Mouse (Mus musculus): ENCODE data around the gene Cx3cr1. TPM values are rescaled to one million over a fixed set of nuclear protein-coding genes. Genes with fewer than 3 reads are reported as not detected.
A peak's percentile ranks its signal among the peaks of the same experiment; 100 is the strongest.

Gene Cx3cr1
- polyA plus RNA-seq, 1 experiment: 6.4 TPM

GRCm38 (mm10) chr9:120101165-120101564, 31.5 kb upstream of the Cx3cr1 start:
- TF ChIP-seq POLR2A (IDR thresholded peaks at IDR 0.05; ENCODE audit: borderline replicate concordance, extremely low read depth, insufficient read depth, insufficient read length, poor library complexity, severe bottlenecking) (no peak), CTCF (IDR thresholded peaks at IDR 0.05; ENCODE audit: borderline replicate concordance, extremely low read depth, insufficient read depth, insufficient read length) (no peak)
- no peak for DNase-seq (ENCODE audit: low read depth)

GRCm38 (mm10) chr9:120099304-120099703, 29.6 kb upstream of the Cx3cr1 start:
- DNase-seq (ENCODE audit: low read depth): no peak
- no peak for TF ChIP-seq POLR2A (IDR thresholded peaks at IDR 0.05; ENCODE audit: borderline replicate concordance, extremely low read depth, insufficient read depth, insufficient read length, poor library complexity, severe bottlenecking)

GRCm38 (mm10) chr9:120098682-120099081, 29.0 kb upstream of the Cx3cr1 start:
- TF ChIP-seq POLR2A (IDR thresholded peaks at IDR 0.05; ENCODE audit: borderline replicate concordance, extremely low read depth, insufficient read depth, insufficient read length, poor library complexity, severe bottlenecking) (no peak), CTCF (IDR thresholded peaks at IDR 0.05; ENCODE audit: borderline replicate concordance, extremely low read depth, insufficient read depth, insufficient read length) (peak; percentile 81)
- peak; percentile 74 for DNase-seq (ENCODE audit: low read depth)

GRCm38 (mm10) chr9:120095886-120096285, 26.2 kb upstream of the Cx3cr1 start:
- no peak for TF ChIP-seq CTCF (IDR thresholded peaks at IDR 0.05; ENCODE audit: borderline replicate concordance, extremely low read depth, insufficient read depth, insufficient read length)
- TF ChIP-seq POLR2A (IDR thresholded peaks at IDR 0.05; ENCODE audit: borderline replicate concordance, extremely low read depth, insufficient read depth, insufficient read length, poor library complexity, severe bottlenecking): no peak
- no peak for DNase-seq (ENCODE audit: low read depth)

- TF ChIP-seq POLR2A (IDR thresholded peaks at IDR 0.05; ENCODE audit: borderline replicate concordance, extremely low read depth, insufficient read depth, insufficient read length, poor library complexity, severe bottlenecking) (no peak), CTCF (IDR thresholded peaks at IDR 0.05; ENCODE audit: borderline replicate concordance, extremely low read depth, insufficient read depth, insufficient read length) (no peak)
- DNase-seq (ENCODE audit: low read depth): no peak
Measured at GRCm38 (mm10) chr9:120093701-120094100, 24.0 kb upstream of the Cx3cr1 start.

- no peak for TF ChIP-seq POLR2A (IDR thresholded peaks at IDR 0.05; ENCODE audit: borderline replicate concordance, extremely low read depth, insufficient read depth, insufficient read length, poor library complexity, severe bottlenecking)
- no peak for TF ChIP-seq CTCF (IDR thresholded peaks at IDR 0.05; ENCODE audit: borderline replicate concordance, extremely low read depth, insufficient read depth, insufficient read length)
- no peak for DNase-seq (ENCODE audit: low read depth)
Measured at GRCm38 (mm10) chr9:120091696-120092238, 22.1 kb upstream of the Cx3cr1 start, which contains the start of gene Ccr8. TSS of gene Ccr8 (plus strand) at chr9:120092114.

- TF ChIP-seq POLR2A (IDR thresholded peaks at IDR 0.05; ENCODE audit: borderline replicate concordance, extremely low read depth, insufficient read depth, insufficient read length, poor library complexity, severe bottlenecking) (no peak), CTCF (IDR thresholded peaks at IDR 0.05; ENCODE audit: borderline replicate concordance, extremely low read depth, insufficient read depth, insufficient read length) (no peak)
- no peak for DNase-seq (ENCODE audit: low read depth)
Measured at GRCm38 (mm10) chr9:120091086-120091485, 21.4 kb upstream of the Cx3cr1 start.

GRCm38 (mm10) chr9:120089125-120089524, 19.4 kb upstream of the Cx3cr1 start:
- no peak for DNase-seq (ENCODE audit: low read depth)
- TF ChIP-seq POLR2A (IDR thresholded peaks at IDR 0.05; ENCODE audit: borderline replicate concordance, extremely low read depth, insufficient read depth, insufficient read length, poor library complexity, severe bottlenecking) (no peak), CTCF (IDR thresholded peaks at IDR 0.05; ENCODE audit: borderline replicate concordance, extremely low read depth, insufficient read depth, insufficient read length) (no peak)

GRCm38 (mm10) chr9:120084406-120084805, 14.7 kb upstream of the Cx3cr1 start:
- TF ChIP-seq CTCF (IDR thresholded peaks at IDR 0.05; ENCODE audit: borderline replicate concordance, extremely low read depth, insufficient read depth, insufficient read length): no peak
- TF ChIP-seq POLR2A (IDR thresholded peaks at IDR 0.05; ENCODE audit: borderline replicate concordance, extremely low read depth, insufficient read depth, insufficient read length, poor library complexity, severe bottlenecking): no peak
- DNase-seq (ENCODE audit: low read depth): no peak

GRCm38 (mm10) chr9:120083158-120083894, 13.6 kb upstream of the Cx3cr1 start:
- DNase-seq (ENCODE audit: low read depth): no peak
- TF ChIP-seq CTCF (IDR thresholded peaks at IDR 0.05; ENCODE audit: borderline replicate concordance, extremely low read depth, insufficient read depth, insufficient read length): no peak
- TF ChIP-seq POLR2A (IDR thresholded peaks at IDR 0.05; ENCODE audit: borderline replicate concordance, extremely low read depth, insufficient read depth, insufficient read length, poor library complexity, severe bottlenecking): no peak

- TF ChIP-seq CTCF (IDR thresholded peaks at IDR 0.05; ENCODE audit: borderline replicate concordance, extremely low read depth, insufficient read depth, insufficient read length): no peak
- DNase-seq (ENCODE audit: low read depth): no peak
Measured at GRCm38 (mm10) chr9:120082691-120083090, 13.0 kb upstream of the Cx3cr1 start.

GRCm38 (mm10) chr9:120081967-120082366, 12.3 kb upstream of the Cx3cr1 start:
- peak; percentile 11 for DNase-seq (ENCODE audit: low read depth)

More at GRCm38 (mm10) chr9:120081967-120082366, 12.3 kb upstream of the Cx3cr1 start:
- TF ChIP-seq CTCF (IDR thresholded peaks at IDR 0.05; ENCODE audit: borderline replicate concordance, extremely low read depth, insufficient read depth, insufficient read length) (no peak), POLR2A (IDR thresholded peaks at IDR 0.05; ENCODE audit: borderline replicate concordance, extremely low read depth, insufficient read depth, insufficient read length, poor library complexity, severe bottlenecking) (no peak)

Data from brain, embryonic 14.5 days (tissue).